Mouse (Mus musculus): ENCODE results near the gene Cnpy1.

Gene Cnpy1

DNA sequence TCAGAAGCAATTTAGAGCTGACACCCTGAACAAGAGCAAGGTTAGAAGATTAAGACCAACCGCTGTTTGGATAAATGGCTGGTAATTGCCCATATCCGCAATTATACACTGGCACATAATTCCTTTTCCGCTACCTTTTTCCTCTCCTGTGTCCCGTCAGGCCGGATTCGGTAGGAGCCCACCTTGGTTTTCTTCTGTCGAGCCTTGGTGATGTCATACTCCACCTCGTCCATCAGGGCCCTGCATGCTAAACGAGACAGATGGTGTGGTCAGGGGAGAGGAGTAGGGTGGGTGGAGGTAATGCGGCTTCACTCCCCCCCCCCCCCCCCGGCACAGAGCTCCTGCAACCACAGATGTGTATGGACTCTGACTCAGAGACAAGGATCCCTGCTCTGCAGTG is at the start of gene Cnpy1:
TSS of gene Cnpy1 (minus strand) at position 233 of the 400 bp plus-strand sequence.
- no peak for DNase-seq (ENCODE audit: low read depth, low spot score)

DNA sequence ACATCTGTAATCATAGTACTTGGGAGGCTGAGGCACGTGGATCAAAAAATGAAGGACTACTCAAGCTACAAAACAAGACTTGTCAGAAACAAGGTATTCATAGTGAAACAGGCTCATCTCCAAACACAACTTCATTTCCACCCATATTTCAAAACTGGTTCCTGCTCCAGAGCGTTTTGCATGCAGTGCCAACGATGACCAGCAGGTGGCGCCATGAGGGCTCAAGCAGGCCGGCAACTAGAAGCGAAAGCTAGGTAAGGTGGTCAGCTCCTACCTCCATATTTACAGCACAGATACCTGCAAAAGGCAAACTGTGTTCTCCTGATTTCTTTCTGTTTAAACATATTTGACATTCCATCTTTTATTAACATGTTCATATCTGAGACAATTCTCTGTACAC is 48.4 kb upstream of the Cnpy1 start:
- DNase-seq (ENCODE audit: low read depth, low spot score) = peak; percentile 60

DNA sequence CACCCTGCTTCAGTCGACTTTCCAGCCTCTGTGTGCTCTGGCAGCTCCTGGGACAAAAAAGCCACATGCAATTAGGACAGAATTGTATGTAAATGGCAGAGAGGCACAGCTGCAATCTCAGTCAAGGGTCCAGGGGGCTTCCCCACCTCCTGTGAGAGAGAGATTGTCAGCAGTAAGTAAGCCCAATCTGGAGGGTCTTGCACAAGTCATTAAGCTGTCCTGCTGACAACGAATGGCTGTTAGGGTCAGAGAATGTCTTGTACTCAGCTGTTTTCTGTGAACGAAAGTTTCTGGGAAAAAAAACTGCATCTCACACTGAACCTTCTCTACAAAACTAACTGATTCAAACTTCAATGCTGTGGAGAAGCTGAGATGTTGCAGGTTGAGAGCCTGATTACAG is 46.7 kb upstream of the Cnpy1 start:
- DNase-seq (ENCODE audit: low read depth, low spot score) = no peak

DNA sequence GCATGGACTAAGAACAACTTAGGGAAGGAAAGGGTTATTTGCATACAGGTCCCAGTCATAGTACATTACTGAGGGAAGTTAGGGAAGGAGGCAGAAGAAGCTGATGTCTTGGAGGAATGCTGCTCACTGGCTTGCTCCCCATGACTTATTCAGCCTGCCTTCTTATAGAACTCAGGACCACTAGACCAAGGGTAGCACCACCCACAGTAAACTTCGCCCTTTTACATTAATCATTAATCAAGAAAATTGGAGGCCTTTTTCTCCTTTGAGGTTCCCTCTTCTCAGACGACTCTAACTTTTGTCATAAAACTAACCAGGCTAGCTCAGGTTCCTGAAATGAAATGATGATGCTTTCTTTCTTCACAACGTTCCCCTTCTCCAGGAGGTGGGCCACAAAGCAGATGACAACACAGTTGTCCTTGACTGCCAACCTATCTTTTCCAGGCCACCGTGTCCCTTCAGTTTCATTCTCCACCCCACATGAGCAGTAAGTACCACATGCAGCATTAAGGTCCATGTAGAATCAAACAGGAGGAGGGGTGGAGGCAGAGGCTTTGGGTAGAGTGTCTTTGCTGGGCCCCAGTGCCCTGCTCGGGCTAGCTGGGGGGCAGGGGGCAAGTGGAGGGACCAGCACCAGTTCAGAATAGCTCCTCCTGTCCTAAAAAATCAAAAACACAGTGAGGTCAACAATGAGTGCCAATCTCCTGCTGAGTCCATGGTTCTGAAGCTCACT is 45.7 kb upstream of the Cnpy1 start:
- DNase-seq (ENCODE audit: low read depth, low spot score) = no peak

DNA sequence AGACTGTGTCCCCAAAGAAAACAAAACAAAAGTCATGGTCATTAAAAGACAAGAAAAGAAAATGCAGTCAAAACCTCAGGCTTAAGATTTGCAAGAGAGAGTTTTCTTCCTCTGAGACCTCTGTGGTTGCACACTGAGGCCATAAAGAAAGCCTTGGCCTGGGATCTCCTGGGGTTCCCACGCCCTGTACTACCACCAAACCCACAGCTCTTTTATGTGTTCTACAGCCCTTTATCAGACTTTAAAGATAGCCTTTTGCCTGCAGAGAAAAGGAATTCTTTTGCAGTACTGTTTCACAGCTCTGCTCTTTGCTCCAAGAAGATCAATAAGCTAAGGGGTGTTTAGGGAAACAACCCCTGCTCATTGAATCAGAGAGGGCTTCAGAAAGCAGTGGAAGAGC is 45.0 kb upstream of the Cnpy1 start:
- DNase-seq (ENCODE audit: low read depth, low spot score) = no peak

DNA sequence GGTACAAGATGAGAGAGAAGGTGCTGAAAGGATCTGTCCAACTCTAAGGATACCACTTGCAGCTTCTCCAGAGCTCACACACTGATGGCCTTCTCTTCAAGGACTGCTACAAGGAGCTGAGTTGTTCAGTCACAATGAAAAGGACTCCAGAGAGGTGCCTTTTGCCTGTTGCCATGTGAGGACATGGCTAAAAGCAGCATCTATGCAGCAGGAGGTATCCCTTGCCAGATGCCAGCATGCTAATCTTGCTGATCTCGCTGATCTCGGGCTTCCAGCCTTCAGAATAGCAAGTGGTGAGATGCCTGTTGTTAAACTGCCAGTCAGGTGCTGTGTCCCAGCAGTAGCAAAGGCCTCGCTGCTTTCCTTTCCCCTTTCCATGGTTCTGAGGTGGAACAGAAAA is 43.5 kb upstream of the Cnpy1 start:
- DNase-seq (ENCODE audit: low read depth, low spot score) = no peak

DNA sequence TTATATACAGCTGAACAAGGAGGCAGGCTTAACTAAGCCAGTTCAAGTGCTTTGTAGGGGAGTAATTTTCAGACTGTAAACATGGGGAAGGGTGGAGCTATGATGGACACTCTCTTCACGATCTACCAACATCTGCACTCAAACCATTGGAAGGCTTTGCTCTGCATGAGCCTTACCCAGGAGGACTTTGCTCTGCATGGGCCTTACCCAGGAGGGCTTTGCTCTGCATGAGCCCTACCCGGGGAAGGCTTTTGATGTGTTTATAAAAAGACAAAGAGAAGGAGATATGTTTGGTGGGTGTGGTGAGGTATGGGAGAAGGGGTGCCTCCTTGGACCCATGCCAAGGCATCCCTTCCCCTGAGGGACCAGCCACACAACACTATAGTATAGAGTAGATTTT is 31.7 kb upstream of the Cnpy1 start:
- no peak for DNase-seq (ENCODE audit: low read depth, low spot score)

DNA sequence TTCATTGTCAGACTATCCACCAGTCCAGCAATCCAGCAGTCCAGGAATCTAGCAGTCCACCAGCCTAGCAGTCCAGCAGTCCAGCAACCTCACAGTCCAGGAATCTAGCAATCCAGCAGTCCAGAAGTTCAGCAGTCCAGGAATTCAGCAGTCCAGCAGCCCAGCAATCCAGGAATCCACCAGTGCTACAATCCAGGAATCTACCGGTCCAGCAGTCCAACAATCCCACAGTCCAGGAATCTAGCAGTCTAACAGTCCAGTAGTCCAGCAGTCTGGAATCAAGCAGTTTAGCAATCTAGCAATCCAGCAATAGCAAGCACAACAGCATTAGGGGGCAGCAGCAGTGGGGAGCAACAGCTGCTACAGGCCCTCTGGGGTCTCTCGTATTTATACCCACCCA is 27.2 kb upstream of the Cnpy1 start:
- DNase-seq (ENCODE audit: low read depth, low spot score) = no peak

DNA sequence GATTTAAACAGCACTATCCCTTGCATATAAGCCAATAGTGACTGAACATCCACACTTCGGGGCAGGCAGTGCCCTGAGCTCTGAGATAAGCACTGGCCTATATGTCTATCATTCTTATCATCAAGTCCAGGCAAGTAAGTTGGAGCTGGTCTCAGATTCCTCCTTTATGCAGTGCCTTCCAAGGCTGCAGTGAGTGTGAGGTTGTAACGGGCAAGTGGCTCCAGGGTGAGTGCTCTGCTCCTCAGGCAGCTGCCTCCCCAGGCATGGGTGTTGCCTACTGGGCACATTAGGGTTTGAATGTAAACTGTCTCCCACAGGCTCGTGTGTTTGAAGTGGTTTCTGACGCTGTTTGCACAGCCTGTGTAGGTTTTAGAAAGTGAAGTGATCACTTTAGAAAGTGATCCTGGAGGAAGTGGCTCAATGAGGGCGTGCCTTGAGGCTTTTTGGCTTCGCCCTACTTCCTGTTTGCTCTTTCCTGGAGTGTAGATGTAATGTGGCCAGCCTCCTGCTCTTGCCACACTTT is 23.9 kb upstream of the Cnpy1 start:
- DNase-seq (ENCODE audit: low read depth, low spot score) = no peak

DNA sequence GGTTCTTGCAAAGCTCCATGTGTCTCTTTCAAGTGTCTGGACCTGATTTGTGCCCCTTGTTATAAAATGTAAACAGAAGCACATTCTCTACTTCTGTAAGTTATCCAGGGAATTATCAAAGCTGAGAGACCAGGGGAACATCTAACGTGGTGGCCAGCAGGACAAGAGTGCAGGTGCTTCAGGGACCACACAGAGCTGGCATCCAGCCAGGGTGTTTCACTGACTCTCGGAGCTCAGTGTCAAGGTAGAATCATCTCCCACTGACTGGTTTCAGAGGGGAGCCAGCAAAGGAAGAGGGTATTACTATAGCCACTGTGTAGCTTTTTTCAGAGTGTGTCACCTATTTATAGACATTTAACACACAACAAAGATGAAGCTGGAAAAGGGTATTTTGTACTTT is 22.0 kb upstream of the Cnpy1 start:
- DNase-seq (ENCODE audit: low read depth, low spot score) = no peak

DNA sequence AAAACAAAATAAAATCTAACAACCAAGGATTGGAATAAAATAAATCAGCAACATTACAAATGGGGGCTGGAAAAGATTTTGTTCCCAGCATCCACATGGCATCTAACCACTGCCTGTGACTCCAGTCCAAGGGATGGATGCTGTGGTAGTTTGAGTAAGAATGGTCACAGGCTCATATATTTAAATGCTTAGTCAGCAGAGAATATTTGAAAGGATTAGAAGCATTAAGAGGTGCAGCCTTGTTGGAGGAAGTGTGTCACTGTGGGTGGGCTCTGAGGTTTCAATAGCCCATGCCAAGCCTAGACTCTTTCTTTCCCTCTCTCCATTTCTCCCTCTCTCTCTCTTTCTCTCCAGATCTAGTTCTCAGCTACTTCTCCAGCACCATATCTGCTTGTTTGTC is 20.0 kb upstream of the Cnpy1 start:
- DNase-seq (ENCODE audit: low read depth, low spot score) = no peak

DNA sequence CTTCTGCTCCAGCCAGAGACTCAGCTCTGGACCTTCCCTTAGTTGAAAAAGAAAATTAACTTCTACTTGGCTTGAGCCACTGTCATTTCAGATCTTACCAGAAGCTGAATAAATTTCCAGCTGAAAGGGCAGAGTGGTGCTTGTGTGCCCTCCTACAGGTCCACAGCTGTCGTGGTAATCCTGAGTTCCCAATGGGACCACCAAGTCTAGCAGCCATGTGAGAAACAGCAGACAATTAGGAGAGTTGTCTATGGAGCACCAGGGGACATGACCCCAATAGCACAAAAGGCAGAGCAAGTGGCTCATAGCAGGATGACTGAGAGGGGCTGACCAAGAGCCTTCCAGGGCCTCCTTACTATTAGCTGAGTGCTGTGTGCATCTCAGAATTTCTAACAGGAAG is 18.2 kb upstream of the Cnpy1 start:
- no peak for DNase-seq (ENCODE audit: low read depth, low spot score)

DNA sequence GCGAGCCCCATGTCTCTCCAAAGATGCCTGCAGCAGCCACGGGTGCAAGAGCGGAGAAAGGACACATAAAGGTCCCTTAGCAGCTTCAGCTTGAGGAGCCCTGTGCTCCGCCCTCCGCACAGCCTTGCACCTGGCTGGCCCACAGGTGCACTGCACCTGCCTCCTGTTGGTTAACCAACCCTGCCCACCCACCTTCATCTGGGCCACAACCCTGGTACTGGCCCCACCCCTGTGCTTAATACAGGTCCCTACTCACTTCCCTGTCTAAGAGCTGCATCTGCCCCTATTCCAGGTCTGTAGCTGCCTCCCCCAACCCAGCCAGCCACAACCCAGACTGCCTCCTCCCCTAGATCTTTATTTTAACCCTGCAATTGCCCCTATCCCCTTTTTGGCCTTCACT is 16.5 kb upstream of the Cnpy1 start:
- no peak for DNase-seq (ENCODE audit: low read depth, low spot score)

DNA sequence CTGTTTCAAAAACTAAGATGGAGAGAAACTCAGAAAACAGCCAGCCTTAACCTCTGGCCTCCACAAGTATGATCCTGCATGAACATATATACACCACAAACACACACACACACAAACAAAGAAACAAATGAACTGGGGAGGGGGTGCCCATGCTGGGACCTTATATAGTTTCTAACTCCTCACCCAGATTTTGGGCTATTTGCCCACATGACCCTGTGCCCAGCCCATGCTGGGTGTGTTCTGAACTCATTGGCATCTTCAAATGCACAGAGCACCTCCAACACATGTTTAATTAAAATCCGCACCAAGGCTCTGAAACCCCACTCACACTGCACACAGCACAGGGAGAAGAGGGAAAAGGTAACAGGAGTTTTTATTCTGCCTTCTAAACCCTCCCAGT is 14.3 kb upstream of the Cnpy1 start:
- DNase-seq (ENCODE audit: low read depth, low spot score) = no peak

DNA sequence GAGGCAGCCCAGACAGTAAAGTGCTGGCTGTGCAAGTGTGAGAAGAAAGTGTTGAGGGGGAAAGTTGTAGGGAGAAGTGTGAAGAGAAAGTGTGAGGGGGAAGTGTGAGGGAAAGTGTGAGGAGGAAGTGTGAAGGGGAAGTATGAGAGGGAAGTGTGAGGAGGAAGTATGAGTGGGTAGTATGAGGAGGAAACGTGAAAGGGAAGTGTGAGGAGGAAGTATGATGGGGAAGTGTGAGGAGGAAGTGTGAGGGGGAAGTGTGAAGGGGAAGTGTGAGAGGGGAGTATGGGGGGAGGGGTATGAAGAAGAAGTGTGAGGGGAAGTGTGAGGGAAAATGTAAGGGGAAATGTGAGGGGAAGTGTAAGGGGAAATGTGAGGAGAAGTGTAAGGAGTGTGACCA is 13.8 kb upstream of the Cnpy1 start:
- no peak for DNase-seq (ENCODE audit: low read depth, low spot score)

DNA sequence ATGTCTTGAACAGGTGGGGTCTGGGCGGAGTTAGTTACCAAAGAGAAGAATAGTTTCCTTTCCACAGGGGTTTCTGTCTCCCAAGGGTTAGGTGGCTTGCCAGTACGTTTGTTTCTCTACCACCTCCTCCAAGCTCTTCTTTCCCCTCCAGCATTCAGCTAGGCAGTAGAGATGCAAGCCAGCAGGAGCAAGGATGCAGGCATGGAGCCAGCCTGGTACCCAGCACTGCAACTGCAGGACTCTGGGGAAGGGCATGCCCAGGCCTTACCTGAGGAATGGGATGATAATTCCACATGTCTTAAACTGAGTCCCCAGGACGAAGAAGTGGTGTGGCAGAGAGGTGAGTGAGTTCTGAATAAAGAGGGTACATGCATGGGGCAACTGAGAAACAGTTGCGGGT is 12.2 kb upstream of the Cnpy1 start:
- no peak for DNase-seq (ENCODE audit: low read depth, low spot score)

DNA sequence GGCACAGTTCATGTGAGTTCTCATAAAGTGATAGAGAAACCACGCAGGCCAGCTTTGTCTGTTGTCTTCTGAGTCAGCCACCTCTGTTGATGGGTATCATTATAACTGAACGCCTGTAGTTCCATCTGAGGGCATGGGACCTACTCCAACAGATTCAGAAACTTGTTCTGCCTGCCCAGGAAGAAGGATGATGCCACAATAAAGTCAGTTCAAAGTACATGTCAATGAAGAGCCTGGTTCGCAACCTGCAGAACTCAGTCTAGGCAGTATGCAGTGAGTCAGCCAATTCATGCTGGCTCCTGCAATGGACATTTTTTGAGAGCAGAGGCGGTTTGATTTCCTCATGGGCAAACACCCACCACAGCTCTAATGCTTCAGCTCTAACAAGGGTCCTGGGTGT is 7.4 kb upstream of the Cnpy1 start:
- no peak for DNase-seq (ENCODE audit: low read depth, low spot score)

DNA sequence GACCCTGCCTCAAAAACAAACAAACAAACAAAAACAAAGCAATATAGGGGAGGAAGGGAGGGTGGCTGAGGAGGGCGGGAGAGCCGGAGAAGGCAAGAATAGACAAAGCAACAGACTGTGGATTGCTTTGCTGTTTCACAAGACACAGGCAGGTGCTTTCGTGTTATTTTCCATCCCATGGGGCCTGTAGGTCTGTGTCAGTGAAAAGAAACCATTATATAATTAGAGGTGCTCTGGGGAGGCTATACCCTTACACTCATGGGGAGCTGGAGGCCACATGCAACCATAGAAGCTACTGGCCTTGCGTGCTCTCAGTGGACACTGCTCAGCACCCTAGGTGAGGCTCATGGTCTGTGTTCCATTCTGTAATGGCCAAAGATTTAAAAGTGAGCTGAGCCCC is 6.7 kb upstream of the Cnpy1 start:
- DNase-seq (ENCODE audit: low read depth, low spot score) = no peak

DNA sequence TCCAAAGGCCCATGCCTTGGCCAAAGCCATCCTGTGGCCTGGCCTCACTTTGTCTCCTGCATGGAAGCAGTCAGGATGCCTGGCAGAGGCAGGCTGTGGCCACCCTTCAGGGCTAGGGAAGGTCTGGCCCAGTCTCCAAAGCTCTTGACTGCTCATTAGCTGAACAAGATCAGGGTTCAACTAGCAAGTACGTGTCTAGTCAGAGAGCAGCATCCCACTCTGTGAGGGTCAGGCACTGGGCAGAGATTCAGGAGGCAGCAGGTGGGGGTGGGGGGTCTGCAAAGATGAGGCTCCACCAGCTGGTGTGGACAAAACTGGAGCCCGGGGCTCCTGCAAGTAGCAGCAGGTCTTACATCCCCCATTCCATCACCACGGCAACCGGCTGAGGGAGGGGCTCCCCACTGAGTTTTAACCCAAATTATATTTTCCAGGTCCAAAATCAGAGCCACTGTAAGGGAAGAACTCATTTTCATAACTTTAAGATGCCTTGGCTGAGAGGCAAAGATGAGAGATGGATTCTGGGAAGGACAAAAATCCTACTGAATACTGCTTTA is 5.7 kb upstream of the Cnpy1 start:
- no peak for DNase-seq (ENCODE audit: low read depth, low spot score)

DNA sequence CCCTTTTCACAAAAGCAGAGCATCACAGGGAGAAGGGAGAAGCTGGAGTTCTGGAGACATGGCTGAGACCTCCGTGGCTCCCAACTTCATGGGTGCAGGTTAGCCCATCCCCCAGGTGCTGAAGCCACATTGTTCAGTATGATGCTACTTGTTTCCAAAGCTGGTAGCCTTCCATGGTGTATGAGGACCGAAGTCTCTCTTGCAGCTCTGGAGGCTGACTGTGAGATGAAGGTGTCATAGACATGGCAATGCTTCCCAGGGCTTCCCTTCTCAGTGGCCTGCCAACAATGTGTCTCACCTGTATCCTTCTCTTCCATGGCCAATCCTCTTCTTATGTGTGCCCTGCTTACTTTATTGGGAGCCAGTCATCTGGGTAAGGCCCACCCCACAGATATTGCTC is 4.9 kb upstream of the Cnpy1 start:
- DNase-seq (ENCODE audit: low read depth, low spot score) = no peak

DNA sequence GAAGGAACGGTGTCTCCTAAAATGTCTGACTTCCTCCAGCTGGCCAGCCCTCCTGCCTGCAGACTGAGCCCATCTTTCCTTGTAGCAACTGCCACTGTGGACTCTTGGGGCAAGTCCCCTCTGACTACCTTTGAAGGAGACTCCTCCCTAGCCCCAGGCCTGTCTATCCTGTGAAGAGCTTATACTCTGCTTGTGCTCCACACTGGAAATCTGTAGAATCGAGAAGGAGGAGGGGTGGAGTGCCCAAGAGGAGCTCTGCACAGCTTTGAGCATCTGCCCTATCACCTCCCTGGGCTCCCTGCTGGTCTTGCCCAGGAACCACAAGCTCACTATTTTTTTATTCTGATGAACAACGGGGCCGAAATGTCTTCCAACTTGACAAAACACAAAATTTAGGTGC is 485 bp downstream of the Cnpy1 start:
- DNase-seq (ENCODE audit: low read depth, low spot score) = no peak

DNA sequence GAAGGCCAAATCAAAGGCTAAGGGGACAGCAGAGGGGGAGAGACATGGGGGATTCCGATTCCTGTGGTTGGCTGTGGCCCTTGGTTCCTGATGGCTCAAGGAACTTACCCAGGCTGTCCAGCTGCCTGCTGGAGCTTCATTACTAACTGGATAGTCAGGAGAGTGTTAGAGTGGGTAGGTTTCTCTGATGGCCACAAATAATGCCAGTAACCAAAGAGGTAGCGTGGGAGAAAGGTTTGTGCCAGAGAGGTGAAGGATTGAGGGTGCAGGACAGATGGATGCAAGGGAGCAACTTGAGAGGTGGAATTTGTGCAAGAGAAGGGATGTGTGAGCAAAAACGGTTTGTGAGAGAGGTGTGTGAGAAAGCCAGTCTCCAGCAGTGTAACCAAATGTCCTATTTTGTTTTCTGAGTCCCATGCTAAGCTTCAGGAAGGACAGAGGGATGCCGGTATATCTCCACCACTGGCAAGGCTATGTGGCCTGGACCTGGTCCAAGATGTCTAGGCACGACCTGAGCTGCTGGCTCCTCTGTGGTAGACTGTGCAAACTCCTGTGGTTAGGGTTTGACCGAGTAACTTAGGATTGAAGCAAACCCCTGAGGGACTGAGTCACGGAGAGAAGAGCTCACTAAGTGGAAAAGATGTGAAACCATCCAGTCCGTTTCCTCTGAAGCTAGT is 2.0 kb downstream of the Cnpy1 start:
- DNase-seq (ENCODE audit: low read depth, low spot score) = no peak

DNA sequence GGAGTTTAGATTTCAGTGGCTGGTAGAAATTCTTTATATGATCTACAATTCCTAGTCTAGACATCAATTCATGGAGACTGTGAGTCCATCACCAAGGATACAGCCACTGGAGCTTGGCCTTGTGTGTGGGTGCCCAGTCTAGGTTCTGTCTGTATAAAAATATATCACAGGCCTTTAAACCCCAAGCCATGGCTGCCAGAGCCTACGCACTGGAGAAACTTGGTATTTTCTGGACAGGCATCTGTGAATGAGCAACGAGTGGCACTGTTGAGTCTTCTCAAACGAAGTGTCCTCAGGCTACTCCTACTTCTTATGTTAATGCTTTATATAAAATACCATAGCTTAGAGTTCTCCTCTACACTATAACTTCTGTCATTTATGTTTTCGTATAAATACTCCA is 4.2 kb downstream of the Cnpy1 start:
- DNase-seq (ENCODE audit: low read depth, low spot score) = no peak

Measured in retina, postnatal 7 days (tissue).